Mouse (Mus musculus): ENCODE data around the gene Mrgbp. TPM values are rescaled to one million over a fixed set of nuclear protein-coding genes. Genes with fewer than 3 reads are reported as not detected.

Mrgbp gene
- polyA plus RNA-seq, 1 experiment from 2014 or later = 7.5 TPM

DNA sequence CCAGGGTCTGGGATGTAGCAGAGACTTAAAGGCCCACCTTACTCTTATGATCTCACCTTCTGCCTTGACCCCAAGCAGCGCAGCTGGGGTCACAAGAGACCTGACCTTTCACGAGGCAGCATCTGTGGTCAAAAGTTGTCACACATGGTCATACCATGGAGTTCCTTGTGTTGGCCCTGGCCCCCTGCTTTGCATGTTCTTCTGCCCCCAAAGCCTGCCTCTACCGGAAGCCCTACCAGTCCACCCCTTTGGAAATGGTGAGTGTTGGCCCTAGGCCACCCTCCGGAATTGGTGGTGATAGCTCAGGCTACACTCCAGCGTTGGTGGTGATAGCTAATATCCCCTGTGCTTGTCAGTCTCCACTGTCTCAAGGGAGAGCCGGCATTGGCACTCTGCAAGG is 17.8 kb upstream of the Mrgbp start:
- 0 out of 2 replicates have a peak, but pooled peaks cover 4% of the 10 kb centered on the region for H3K27me3 ChIP-seq (ENCODE audit: insufficient read depth, low read length)
- DNase-seq (no peak), ATAC-seq (no peak)
- no peak overlapping the region for H3K4me3 ChIP-seq (ENCODE audit: low read depth, low read length)
- TF ChIP-seq CTCF (IDR thresholded peaks at IDR 0.05; ENCODE audit: low read depth) (no peak), EP300 (IDR thresholded peaks at IDR 0.05; ENCODE audit: low read depth) (no peak)
- H3K27ac ChIP-seq (ENCODE audit: low read depth) = no peak overlapping the region
- H3K4me2 ChIP-seq (ENCODE audit: low read depth, low read length) = no peak overlapping the region
- H3K36me3 ChIP-seq (replicated peaks; ENCODE audit: insufficient read depth, low read length) = no peaks in the 10 kb centered on the region
- no peaks in the 10 kb centered on the region for H3K9me3 ChIP-seq (ENCODE audit: low read length)
- 66% methylated on average over 6 of the region's 6 CpGs for WGBS (ENCODE audit: insufficient replicate concordance)
- H3K9ac ChIP-seq (replicated peaks) = no peak overlapping the region
- H3K4me1 ChIP-seq (ENCODE audit: insufficient read depth) = no peaks in the 10 kb centered on the region

- Histone ChIP-seq H3K27me3 (ENCODE audit: insufficient read depth, low read length) (0 out of 2 replicates have a peak, but pooled peaks cover 4% of the 10 kb centered on the region), H3K36me3 (replicated peaks; ENCODE audit: insufficient read depth, low read length) (no peaks in the 10 kb centered on the region), H3K9ac (replicated peaks) (no peak overlapping the region), H3K9me3 (ENCODE audit: low read length) (no peaks in the 10 kb centered on the region), H3K4me2 (ENCODE audit: low read depth, low read length) (no peak overlapping the region), H3K4me3 (ENCODE audit: low read depth, low read length) (no peak overlapping the region), H3K4me1 (ENCODE audit: insufficient read depth) (no peaks in the 10 kb centered on the region), H3K27ac (ENCODE audit: low read depth) (no peak overlapping the region)
- ATAC-seq = no peak
- DNase-seq = no peak
- 43% methylated on average over 5 of the region's 5 CpGs for WGBS (ENCODE audit: insufficient replicate concordance)
- TF ChIP-seq EP300 (IDR thresholded peaks at IDR 0.05; ENCODE audit: low read depth) (no peak), CTCF (IDR thresholded peaks at IDR 0.05; ENCODE audit: low read depth) (no peak)
These were observed 17.3 kb upstream of the Mrgbp start for GRCm38 (mm10) chr2:180563841-180564240.

GRCm38 (mm10) chr2:180566240-180566913 is 14.7 kb upstream of the Mrgbp start:
- 34% methylated on average over 13 of the region's 13 CpGs for WGBS (ENCODE audit: insufficient replicate concordance)
- ATAC-seq = no peak
- 0 out of 2 replicates have a peak, but pooled peaks cover 6% of the 10 kb centered on the region for H3K27me3 ChIP-seq (ENCODE audit: insufficient read depth, low read length)

DNA sequence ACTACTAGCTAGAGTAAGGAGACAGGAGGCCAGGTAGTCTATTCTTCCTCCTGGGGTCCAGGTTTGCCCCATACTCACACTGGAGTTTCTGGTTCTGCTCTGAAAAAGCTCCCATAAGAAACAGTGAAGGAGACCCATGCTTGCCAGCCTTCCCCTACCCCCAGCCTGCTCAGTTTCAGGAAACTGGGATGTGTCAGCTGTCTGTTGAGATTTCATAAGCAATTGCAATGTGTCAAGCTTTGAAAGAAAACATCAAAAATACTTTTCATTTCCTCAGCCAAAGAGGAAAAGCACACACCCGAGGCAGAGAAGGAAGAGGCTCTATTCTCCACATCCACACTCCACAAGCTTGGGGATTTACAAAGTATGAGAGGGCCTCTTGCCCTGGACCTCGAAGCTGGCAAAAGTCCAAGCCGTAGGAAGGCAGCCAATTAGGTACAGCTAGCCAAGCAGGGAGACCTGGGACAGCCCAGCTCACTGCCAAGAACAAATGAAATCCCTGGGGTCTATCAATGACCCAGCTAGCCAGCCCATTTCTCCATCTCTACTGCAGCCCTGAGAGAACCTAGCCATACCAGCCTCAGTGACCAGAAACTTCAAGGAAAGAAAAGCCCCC is 12.0 kb upstream of the Mrgbp start:
- ATAC-seq (no peak), DNase-seq (peak; percentile 44)
- Histone ChIP-seq H3K36me3 (replicated peaks; ENCODE audit: insufficient read depth, low read length) (no peaks in the 10 kb centered on the region), H3K4me3 (ENCODE audit: low read depth, low read length) (no peak overlapping the region), H3K27ac (ENCODE audit: low read depth) (no peak overlapping the region), H3K9ac (replicated peaks) (peak overlapping the region; percentile 9; the same call in 1 of the 2 replicates), H3K27me3 (ENCODE audit: insufficient read depth, low read length) (0 out of 2 replicates have a peak, but pooled peaks cover 6% of the 10 kb centered on the region), H3K9me3 (ENCODE audit: low read length) (no peaks in the 10 kb centered on the region), H3K4me1 (ENCODE audit: insufficient read depth) (no peaks in the 10 kb centered on the region), H3K4me2 (ENCODE audit: low read depth, low read length) (no peak overlapping the region)
- 34% methylated on average over 3 of the region's 3 CpGs for WGBS (ENCODE audit: insufficient replicate concordance)
- TF ChIP-seq CTCF (IDR thresholded peaks at IDR 0.05; ENCODE audit: low read depth) (no peak), EP300 (IDR thresholded peaks at IDR 0.05; ENCODE audit: low read depth) (no peak)

More at GRCm38 (mm10) chr2:180566240-180566913, 14.7 kb upstream of the Mrgbp start:
- no peaks in the 10 kb centered on the region for H3K36me3 ChIP-seq (replicated peaks; ENCODE audit: insufficient read depth, low read length)
- H3K4me3 ChIP-seq (ENCODE audit: low read depth, low read length) = no peak overlapping the region
- H3K9me3 ChIP-seq (ENCODE audit: low read length) = no peaks in the 10 kb centered on the region
- DNase-seq = peak; percentile 84
- H3K9ac ChIP-seq (replicated peaks) = no peak overlapping the region
- TF ChIP-seq CTCF (IDR thresholded peaks at IDR 0.05; ENCODE audit: low read depth) = peak; percentile 92
- TF ChIP-seq EP300 (IDR thresholded peaks at IDR 0.05; ENCODE audit: low read depth) = no peak
- no peaks in the 10 kb centered on the region for H3K4me1 ChIP-seq (ENCODE audit: insufficient read depth)
- H3K4me2 ChIP-seq (ENCODE audit: low read depth, low read length) = no peak overlapping the region
- H3K27ac ChIP-seq (ENCODE audit: low read depth) = no peak overlapping the region

- DNase-seq (no peak), ATAC-seq (peak; percentile 74)
- Histone ChIP-seq H3K36me3 (replicated peaks; ENCODE audit: insufficient read depth, low read length) (no peaks in the 10 kb centered on the region), H3K9ac (replicated peaks) (no peak overlapping the region), H3K4me1 (ENCODE audit: insufficient read depth) (no peaks in the 10 kb centered on the region), H3K4me3 (ENCODE audit: low read depth, low read length) (no peak overlapping the region), H3K4me2 (ENCODE audit: low read depth, low read length) (no peak overlapping the region), H3K27ac (ENCODE audit: low read depth) (no peak overlapping the region), H3K9me3 (ENCODE audit: low read length) (no peaks in the 10 kb centered on the region), H3K27me3 (ENCODE audit: insufficient read depth, low read length) (no peaks in the 10 kb centered on the region)
- WGBS (ENCODE audit: insufficient replicate concordance) = 37% methylated on average over 4 of the region's 4 CpGs
- TF ChIP-seq CTCF (IDR thresholded peaks at IDR 0.05; ENCODE audit: low read depth) (no peak), EP300 (IDR thresholded peaks at IDR 0.05; ENCODE audit: low read depth) (no peak)
These were observed 4.6 kb upstream of the Mrgbp start for GRCm38 (mm10) chr2:180576482-180576881.

GRCm38 (mm10) chr2:180578686-180579085 is 2.4 kb upstream of the Mrgbp start:
- Histone ChIP-seq H3K27ac (ENCODE audit: low read depth) (no peak overlapping the region), H3K9ac (replicated peaks) (no peak overlapping the region), H3K27me3 (ENCODE audit: insufficient read depth, low read length) (no peaks in the 10 kb centered on the region), H3K36me3 (replicated peaks; ENCODE audit: insufficient read depth, low read length) (no peaks in the 10 kb centered on the region), H3K4me1 (ENCODE audit: insufficient read depth) (peaks cover 12% of the 10 kb centered on the region), H3K4me3 (ENCODE audit: low read depth, low read length) (no peak overlapping the region), H3K9me3 (ENCODE audit: low read length) (no peaks in the 10 kb centered on the region), H3K4me2 (ENCODE audit: low read depth, low read length) (no peak overlapping the region)
- DNase-seq (peak; percentile 85), ATAC-seq (no peak)
- TF ChIP-seq CTCF (IDR thresholded peaks at IDR 0.05; ENCODE audit: low read depth) = peak; percentile 90
- TF ChIP-seq EP300 (IDR thresholded peaks at IDR 0.05; ENCODE audit: low read depth) = no peak
- WGBS (ENCODE audit: insufficient replicate concordance) = 7% methylated on average over 3 of the region's 3 CpGs
